Mouse (Mus musculus) forebrain, postnatal 0 days (tissue): ENCODE data around the gene Gm7356. TPM values are rescaled to one million over a fixed set of nuclear protein-coding genes. Genes with fewer than 3 reads are reported as not detected.
"Not testable (repeated sequence)": the region's sequence is repeated elsewhere in the genome, so short reads cannot be mapped to it uniquely, and the experiment has no call there.

Experiments used
- ATAC-seq: fragments of 200-750 bp; cut with Nextera tagmentation; 2 replicates; pipeline ENCODE4 v1.8.0; 2017; ENCODE audit warnings: mild to moderate bottlenecking, moderate library complexity
- DNase-seq: peaks from one replicate; pipeline ENCODE4 v3.0.0-alpha.2; 2015
- H3K27ac ChIP-seq: fragments of 300-500 bp; sonication (generic); 2 replicates; pipeline ENCODE4 v1.5.1; 2014; ENCODE audit warnings: low read depth, mild to moderate bottlenecking, antibody characterized with exemption, low read length, moderate library complexity, mixed read lengths
- H3K27me3 ChIP-seq: fragments of 300-500 bp; sonication (generic); 2 replicates; pipeline ENCODE4 v1.6.1; 2014; ENCODE audit warnings: mild to moderate bottlenecking, low read length, mixed read lengths; ENCODE audit not compliant: insufficient read depth
- H3K36me3 ChIP-seq: fragments of 300-500 bp; sonication (generic); 2 replicates; pipeline ENCODE4 v1.6.1; 2014; ENCODE audit warnings: mild to moderate bottlenecking, moderate library complexity; ENCODE audit not compliant: insufficient read depth
- H3K4me1 ChIP-seq: fragments of 300-500 bp; sonication (generic); 2 replicates; pipeline ENCODE4 v1.6.1; 2014; ENCODE audit warnings: antibody characterized with exemption; ENCODE audit not compliant: insufficient read depth
- H3K4me2 ChIP-seq: fragments of 300-500 bp; sonication (generic); 2 replicates; pipeline ENCODE4 v1.6.1; 2014; ENCODE audit warnings: low read depth, mild to moderate bottlenecking, moderate library complexity
- H3K4me3 ChIP-seq: fragments of 300-500 bp; sonication (generic); 2 replicates; pipeline ENCODE4 v1.5.1; 2014; ENCODE audit warnings: low read depth, low read length, mixed read lengths
- H3K9ac ChIP-seq: fragments of 300-500 bp; sonication (generic); 2 replicates; pipeline ENCODE4 v1.6.1; 2014; ENCODE audit warnings: mild to moderate bottlenecking
- H3K9me3 ChIP-seq: fragments of 300-500 bp; sonication (generic); 2 replicates; pipeline ENCODE4 v1.6.1; 2016; ENCODE audit warnings: low read length
- WGBS: fragments of 180-500 bp; shearing (Covaris S2); extraction: QIAGEN DNeasy Blood & Tissue Kit; methylation state at CpG from one replicate; pipeline ENCODE4 v1.1.7; 2014; 5-methylcytosine and 5-hydroxymethylcytosine counted together
- polyA plus RNA-seq: library from polyadenylated mRNA; unstranded; fragments of >200 nt; fragmentation: Nextera tagmentation; extraction: Ambion mirVana; gene quantifications from 2 replicates; pipeline ENCODE4 v1.2.1, GENCODE M21; 2015
- total RNA-seq: library from RNA; depleted of rRNA; stranded (reverse); fragments of >200 nt; gene quantifications from 2 replicates; pipeline ENCODE4 v1.2.3, GENCODE M21; 2014; rRNA removed

Gm7356 gene
- total and polyA plus RNA-seq, 2 experiments from 2014 or later, result not detected

GRCm38 (mm10) chr17:13951570-13951969, 51.9 kb downstream of the Gm7356 start:
- H3K4me2 ChIP-seq, H3K9me3 ChIP-seq, ATAC-seq, H3K9ac ChIP-seq, H3K4me3 ChIP-seq, DNase-seq, H3K27ac ChIP-seq, H3K4me1 ChIP-seq, H3K36me3 ChIP-seq, H3K27me3 ChIP-seq: not testable (repeated sequence)
- WGBS, result 81% methylated on average over 1 of the region's 1 CpGs

Other genes starting within 250 kb of the Gm7356 start
- 141 and 146 TPM in 2 replicates for gene Afdn, start 243.2 kb downstream of the Gm7356 start, total RNA-seq
- gene Afdn, start 243.2 kb downstream of the Gm7356 start, polyA plus RNA-seq, result 92.5 and 129 TPM in 2 replicates
- gene Tcte2, start 241.9 kb downstream of the Gm7356 start, total RNA-seq, result 22.7 and 22.9 TPM in 2 replicates
- 9.3 and 10.7 TPM in 2 replicates for gene Tcte2, start 241.9 kb downstream of the Gm7356 start, polyA plus RNA-seq
- gene Gm7168, start 55.3 kb downstream of the Gm7356 start, total RNA-seq, result 0.15 TPM in 1 of 2 replicates, not detected in the other
- gene Gm7168, start 55.3 kb downstream of the Gm7356 start, polyA plus RNA-seq, result not detected in 2 replicates
- not detected in 2 replicates for gene Gm7358, start 55.8 kb upstream of the Gm7356 start, total RNA-seq
- not detected in 2 replicates for gene Gm7358, start 55.8 kb upstream of the Gm7356 start, polyA plus RNA-seq
- 10.8 and 19.4 TPM in 2 replicates for gene Dact2, start 200.6 kb upstream of the Gm7356 start, total RNA-seq
- gene Dact2, start 200.6 kb upstream of the Gm7356 start, polyA plus RNA-seq, result 1.2 and 2.1 TPM in 2 replicates